Mouse (Mus musculus) bone marrow, adult 2 months (tissue): ENCODE results near the gene Tedc1.

ENCODE experiments used
- CTCF ChIP-seq: fragments of 200-500 bp; IDR thresholded peaks from 2 replicates; pipeline ENCODE4 v1.5.1; 2011; ENCODE audit warnings: low read length, control low read depth; ENCODE audit not compliant: control insufficient read depth, insufficient read depth
- POLR2A ChIP-seq: fragments of 200-500 bp; IDR thresholded peaks from 2 replicates; pipeline ENCODE4 v1.6.1; 2011; ENCODE audit warnings: low read depth, mild to moderate bottlenecking, control low read depth, low read length, borderline replicate concordance; ENCODE audit not compliant: control insufficient read depth

DNA sequence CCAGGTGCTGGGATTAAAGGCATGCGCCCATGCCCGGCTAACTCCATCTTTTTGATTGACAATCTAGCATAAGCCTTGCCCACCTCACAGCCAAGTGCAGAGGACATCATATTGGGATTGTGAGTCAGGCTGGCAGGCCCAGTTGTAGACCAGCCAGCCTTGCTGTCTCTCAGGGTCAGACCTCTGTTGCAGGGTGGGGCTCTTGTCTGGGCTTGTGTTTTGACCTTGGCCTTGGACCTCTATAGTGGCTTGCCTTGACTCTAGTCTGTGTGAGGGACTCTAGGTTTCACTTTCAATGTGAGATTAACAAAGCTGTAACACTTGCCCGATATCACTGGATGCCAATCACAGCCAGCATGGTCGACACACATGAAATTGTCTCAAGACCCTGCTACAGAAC lies 42.1 kb upstream of the Tedc1 start:
- TF ChIP-seq POLR2A (no peak), CTCF (no peak)
